Mouse (Mus musculus): ENCODE data around the gene Pxdn. TPM values are rescaled to one million over a fixed set of nuclear protein-coding genes. Genes with fewer than 3 reads are reported as not detected.

Pxdn gene
- 10 to 100 TPM in 1 of 26 experiments, under 1 TPM in 4, not detected in 21; 0.09 to 11.7 (median 0.31) TPM for total RNA-seq (2018; cell fraction: chromatin; rRNA removed)
- under 1 TPM in 6 of 26 experiments, not detected in 20; under 0.01 to 0.05 (median 0.05) TPM for total RNA-seq (2018; cell fraction: cytosol; rRNA removed)
- total RNA-seq (2018; cell fraction: nucleus; rRNA removed), result 1 to 10 TPM in 2 of 26 experiments, under 1 TPM in 1, not detected in 23; 0.20 to 3.8 (median 2.1) TPM
- 0.06 TPM in 1 of 3 replicates, not detected in the others for polyA plus RNA-seq (2018)

DNA sequence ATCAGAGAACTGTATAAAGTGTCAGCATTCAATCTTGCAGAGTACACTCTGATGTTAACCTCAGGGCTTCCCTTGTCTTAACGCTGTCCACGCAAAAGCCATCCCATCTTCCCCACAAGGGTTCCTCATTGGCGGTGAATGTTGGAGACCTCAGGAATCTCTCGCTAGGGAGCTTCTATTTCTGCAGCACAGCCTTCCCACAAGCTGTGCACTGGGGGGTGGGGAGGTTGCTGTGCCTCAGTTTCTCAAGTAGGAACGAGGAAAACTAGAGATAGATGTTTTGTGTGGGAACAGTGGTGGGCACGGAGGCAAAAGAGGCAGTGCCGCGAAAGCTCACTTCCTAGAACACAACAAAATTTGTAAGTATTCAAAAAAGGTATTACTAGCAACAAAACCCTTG lies at the start of gene Pxdn:
TSS of gene Pxdn (plus strand) at position 301 of the 400 bp plus-strand sequence.
- H3K36me3 ChIP-seq (ENCODE audit: inconsistent target), result no peaks in the 10 kb centered on the region

DNA sequence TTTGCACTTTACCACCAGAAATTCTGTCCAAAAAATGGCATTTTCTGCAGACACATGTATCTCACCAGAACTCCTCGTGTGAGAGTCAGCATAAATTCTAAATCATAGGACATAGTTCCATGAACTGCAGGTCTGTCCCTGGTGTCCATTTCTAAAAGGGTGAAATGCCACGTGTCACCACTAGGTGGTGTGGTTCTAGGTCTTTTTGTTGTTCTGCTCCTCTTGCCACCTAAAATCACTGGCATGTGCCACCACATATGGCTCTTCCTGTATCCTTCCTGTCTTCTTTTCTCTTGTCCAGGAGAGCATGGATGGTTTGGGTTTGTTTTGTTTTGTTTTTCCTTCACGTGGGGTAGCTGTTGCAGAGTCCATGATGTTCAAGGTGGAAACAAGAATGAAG lies 42.7 kb upstream of the Pxdn start:
- no peaks in the 10 kb centered on the region for H3K79me2 ChIP-seq (ENCODE audit: inconsistent target)
- H3K36me3 ChIP-seq (ENCODE audit: inconsistent target), result no peaks in the 10 kb centered on the region
- H3K27ac ChIP-seq, result no peak overlapping the region
- H3K4me3 ChIP-seq (ENCODE audit: inconsistent target), result no peak overlapping the region
- 23% methylated on average over 3 of the region's 3 CpGs for WGBS (ENCODE audit: missing documents)

More for the DNA sequence above, at the start of gene Pxdn:
- no peak within 1 kb of the TSS for H3K4me3 ChIP-seq (ENCODE audit: inconsistent target)
- no peak within 1 kb of the TSS for H3K27ac ChIP-seq
- 43% methylated on average over 8 of the region's 8 CpGs for WGBS (ENCODE audit: missing documents)
- no peaks in the 10 kb centered on the region for H3K79me2 ChIP-seq (ENCODE audit: inconsistent target)

DNA sequence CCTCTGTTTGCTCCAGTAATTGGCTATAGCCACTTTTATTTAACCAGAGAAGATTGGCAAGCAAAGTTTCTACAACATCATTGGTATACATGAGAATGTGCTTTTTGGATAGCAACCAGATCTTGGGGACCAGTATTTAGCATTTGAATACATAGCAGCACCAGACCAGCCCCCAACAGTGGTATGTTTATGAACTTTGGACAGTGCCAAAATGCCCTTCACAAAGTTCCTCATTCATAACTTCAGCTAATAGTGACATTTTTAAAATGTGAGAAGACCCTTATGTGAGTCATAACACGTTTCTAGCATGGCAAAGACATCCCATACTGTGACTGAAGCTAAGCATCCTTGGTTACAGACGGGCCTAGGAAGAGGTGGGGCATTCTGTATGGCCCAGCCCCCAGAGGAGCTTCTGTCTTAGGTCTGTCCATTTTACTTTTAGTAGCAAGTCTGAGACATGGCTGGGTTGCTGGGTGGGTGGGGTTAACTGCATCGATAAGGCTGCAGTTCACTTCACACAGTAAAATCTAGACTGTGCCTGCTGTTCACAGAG lies 39.8 kb upstream of the Pxdn start:
- Histone ChIP-seq H3K27ac (no peak overlapping the region), H3K79me2 (ENCODE audit: inconsistent target) (no peaks in the 10 kb centered on the region), H3K4me3 (ENCODE audit: inconsistent target) (no peak overlapping the region), H3K36me3 (ENCODE audit: inconsistent target) (no peaks in the 10 kb centered on the region)
- 81% methylated on average over 3 of the region's 3 CpGs for WGBS (ENCODE audit: missing documents)

DNA sequence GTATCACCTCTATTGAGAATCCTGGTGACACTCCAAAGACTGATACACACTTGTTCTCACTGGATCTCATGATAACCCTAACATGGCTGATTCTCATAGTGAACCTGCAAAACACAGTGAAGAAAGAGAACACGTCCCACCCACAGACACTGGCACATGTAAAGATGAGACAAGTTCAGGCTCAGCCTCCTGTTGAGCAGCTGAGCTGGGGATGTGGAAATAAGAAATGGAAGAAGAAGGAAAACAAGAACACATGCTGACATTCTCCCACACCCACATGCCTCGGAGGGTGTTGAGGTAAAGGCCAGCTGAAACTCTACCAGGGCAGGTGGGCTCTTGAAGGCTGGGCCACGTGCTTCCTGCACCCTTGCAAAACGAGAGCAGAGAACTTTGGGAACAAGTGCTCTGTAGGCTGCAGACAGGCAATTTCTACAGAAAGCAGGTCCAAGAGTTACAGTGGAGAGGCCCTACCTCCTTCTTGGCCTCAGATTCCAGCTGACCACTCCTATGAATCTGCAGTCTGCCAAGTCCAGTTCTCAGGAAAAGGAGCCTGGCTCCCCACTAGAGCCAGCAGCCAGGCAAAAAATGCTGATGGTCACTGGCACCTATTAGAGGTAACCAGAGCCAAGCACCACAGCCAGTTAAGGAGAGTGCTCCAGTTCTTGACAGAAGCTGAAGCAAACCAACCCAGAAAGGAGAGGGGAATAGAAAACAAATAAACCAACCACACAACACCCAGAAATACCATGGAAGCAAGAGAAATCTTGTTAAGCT lies 33.1 kb upstream of the Pxdn start:
- Histone ChIP-seq H3K36me3 (ENCODE audit: inconsistent target) (no peaks in the 10 kb centered on the region), H3K79me2 (ENCODE audit: inconsistent target) (no peaks in the 10 kb centered on the region), H3K27ac (no peak overlapping the region), H3K4me3 (ENCODE audit: inconsistent target) (no peak overlapping the region)
- WGBS (ENCODE audit: missing documents), result 62% methylated on average over 4 of the region's 4 CpGs

DNA sequence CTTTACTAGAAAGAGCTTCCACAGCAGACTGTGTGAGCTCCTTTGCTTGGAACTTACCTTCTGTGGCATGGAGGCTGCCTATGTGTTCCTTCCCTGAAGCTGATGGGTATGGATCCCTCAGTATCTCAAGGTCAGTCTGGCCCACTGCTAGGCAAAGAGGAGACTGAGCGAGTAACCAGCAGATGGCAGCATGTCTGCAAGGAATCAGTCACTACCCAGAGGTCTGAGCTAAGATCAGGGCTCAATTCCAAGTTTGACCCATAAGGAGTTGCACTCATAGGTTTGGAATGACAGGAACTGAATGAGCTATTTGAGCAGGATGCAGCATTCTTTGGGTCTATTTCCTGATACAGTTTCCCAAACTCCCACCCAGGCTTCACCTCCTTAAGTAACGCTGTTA lies 30.4 kb upstream of the Pxdn start:
- Histone ChIP-seq H3K36me3 (ENCODE audit: inconsistent target) (no peaks in the 10 kb centered on the region), H3K79me2 (ENCODE audit: inconsistent target) (no peaks in the 10 kb centered on the region), H3K27ac (no peak overlapping the region), H3K4me3 (ENCODE audit: inconsistent target) (no peak overlapping the region)
- 58% methylated on average over 2 of the region's 2 CpGs for WGBS (ENCODE audit: missing documents)

DNA sequence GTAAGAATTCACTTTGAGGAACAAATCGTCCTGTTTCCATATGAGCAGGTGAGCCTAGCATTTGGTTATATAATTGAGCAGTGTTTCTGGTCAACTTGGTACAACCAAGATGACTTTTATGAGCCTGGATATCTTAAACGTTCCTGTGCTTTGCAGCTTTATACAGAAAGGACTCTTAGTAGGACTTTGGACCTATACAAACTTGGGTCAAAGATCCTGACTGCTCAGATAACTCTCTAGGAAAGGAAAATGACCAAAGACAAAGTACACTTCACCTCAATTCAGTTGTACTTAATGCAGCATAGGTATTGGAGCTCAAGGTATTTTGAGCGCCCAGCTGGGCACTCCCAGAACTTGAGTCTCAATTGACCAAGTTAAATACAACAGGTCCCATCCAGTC lies 21.3 kb upstream of the Pxdn start:
- no peaks in the 10 kb centered on the region for H3K79me2 ChIP-seq (ENCODE audit: inconsistent target)
- H3K36me3 ChIP-seq (ENCODE audit: inconsistent target), result no peaks in the 10 kb centered on the region
- H3K4me3 ChIP-seq (ENCODE audit: inconsistent target), result no peak overlapping the region
- no peak overlapping the region for H3K27ac ChIP-seq
- 87% methylated on average over 3 of the region's 3 CpGs for WGBS (ENCODE audit: missing documents)

DNA sequence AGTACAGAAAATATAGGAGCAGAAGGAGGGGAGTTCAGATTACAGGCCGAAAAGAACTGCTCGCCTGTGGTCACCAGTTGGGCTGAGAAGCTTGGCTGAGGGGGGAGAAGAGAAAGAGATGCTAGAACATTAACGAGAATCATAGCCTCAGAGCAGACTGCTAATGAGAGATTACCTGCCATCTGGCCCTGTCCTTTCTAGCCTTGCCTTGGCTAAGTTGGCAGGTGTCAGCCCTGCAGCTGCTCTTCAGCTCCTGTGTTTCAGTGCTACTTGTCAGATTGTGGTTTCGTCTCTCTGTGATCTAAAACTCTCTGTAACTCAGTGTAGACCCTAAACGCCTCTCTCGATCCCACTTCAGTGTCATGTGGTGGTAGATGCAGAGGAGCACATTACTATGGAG lies 20.6 kb upstream of the Pxdn start:
- H3K36me3 ChIP-seq (ENCODE audit: inconsistent target), result no peaks in the 10 kb centered on the region
- 90% methylated on average over 6 of the region's 6 CpGs for WGBS (ENCODE audit: missing documents)
- H3K4me3 ChIP-seq (ENCODE audit: inconsistent target), result no peak overlapping the region
- H3K79me2 ChIP-seq (ENCODE audit: inconsistent target), result no peaks in the 10 kb centered on the region
- H3K27ac ChIP-seq, result no peak overlapping the region

DNA sequence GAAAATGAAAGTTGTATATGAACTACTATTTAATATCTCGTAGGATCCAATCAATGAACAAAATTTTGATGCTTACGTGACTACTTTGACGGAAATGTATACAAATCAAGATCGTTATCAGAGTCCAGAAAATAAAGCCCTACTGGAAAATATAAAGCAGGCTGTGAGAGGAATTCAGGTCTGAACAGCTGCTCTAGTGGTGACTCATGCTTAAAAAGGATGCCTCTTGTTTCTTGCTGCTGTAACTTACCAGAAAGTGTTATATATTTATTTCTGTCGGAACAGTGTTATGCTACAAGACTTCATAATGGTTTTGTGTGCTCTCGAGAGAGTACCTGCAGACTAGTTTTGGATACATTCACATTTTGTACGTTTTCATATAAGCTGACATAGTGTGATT lies 17.1 kb upstream of the Pxdn start:
- Histone ChIP-seq H3K36me3 (ENCODE audit: inconsistent target) (no peaks in the 10 kb centered on the region), H3K4me3 (ENCODE audit: inconsistent target) (no peak overlapping the region), H3K27ac (no peak overlapping the region), H3K79me2 (ENCODE audit: inconsistent target) (no peaks in the 10 kb centered on the region)
- 78% methylated on average over 7 of the region's 7 CpGs for WGBS (ENCODE audit: missing documents)

DNA sequence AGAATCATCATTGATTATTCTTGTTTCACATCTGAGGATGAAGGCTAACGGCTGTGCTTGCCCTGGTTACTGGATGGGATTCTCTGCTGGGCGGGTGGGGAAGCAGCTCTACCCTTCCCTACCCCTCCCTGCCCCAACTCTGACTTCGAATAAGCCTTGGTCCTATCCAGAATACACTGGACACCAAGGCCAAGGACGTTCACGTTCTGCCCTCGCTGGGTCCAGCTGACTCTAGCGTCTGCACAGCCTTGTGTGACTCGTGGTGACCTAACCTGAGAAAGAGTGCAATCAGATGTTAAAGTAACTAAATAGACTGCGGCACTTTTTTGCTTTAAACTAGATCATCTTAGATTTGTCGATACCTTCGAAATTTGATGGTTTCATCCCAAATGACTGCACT lies 15.9 kb upstream of the Pxdn start:
- WGBS (ENCODE audit: missing documents), result 80% methylated on average over 11 of the region's 11 CpGs
- Histone ChIP-seq H3K36me3 (ENCODE audit: inconsistent target) (no peaks in the 10 kb centered on the region), H3K4me3 (ENCODE audit: inconsistent target) (no peak overlapping the region), H3K27ac (no peak overlapping the region), H3K79me2 (ENCODE audit: inconsistent target) (no peaks in the 10 kb centered on the region)

DNA sequence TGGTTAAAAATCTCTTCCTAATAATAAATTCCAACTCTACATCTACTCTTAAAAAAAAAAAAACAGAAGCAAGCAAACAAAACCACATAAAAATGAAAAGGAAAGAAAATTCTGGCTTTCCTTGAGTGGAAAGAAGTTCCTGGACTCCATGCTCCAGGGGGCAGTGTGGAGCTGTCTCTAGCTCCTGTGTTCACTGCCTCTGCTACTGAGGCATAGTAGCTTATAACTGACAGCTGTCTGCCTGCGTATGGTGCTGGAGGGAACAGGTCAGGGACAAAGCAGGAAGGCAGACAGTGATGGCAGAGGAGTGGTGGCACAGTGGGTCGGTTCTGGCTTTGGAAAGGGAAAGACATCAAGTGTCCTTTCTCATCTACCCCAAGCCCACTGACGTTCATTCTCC lies 10.5 kb upstream of the Pxdn start:
- 38% methylated on average over 3 of the region's 3 CpGs for WGBS (ENCODE audit: missing documents)
- no peaks in the 10 kb centered on the region for H3K79me2 ChIP-seq (ENCODE audit: inconsistent target)

DNA sequence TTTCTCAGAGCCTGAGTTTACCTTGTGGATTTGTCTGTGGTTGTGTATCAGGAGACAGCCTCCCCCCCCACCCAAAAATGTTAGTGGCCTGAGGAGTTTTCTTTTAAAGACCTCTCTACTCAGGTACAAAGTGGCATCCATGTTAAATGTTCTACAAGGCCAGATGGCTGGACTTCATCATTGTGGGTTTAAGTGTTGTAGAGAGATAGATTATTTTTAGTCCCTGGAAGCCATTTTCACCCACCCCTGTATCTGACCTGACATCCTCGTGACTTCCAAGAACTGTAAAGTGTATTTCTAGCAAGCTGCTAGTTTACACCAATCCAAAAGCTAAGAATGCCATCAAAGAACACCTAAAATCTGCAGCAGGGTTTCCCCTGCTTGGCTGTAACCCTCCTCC lies 6.8 kb upstream of the Pxdn start:
- no peak overlapping the region for H3K27ac ChIP-seq
- 75% methylated on average over 1 of the region's 1 CpGs for WGBS (ENCODE audit: missing documents)
- no peak overlapping the region for H3K4me3 ChIP-seq (ENCODE audit: inconsistent target)
- H3K79me2 ChIP-seq (ENCODE audit: inconsistent target), result no peaks in the 10 kb centered on the region
- H3K36me3 ChIP-seq (ENCODE audit: inconsistent target), result no peaks in the 10 kb centered on the region

More for the DNA sequence above, 10.5 kb upstream of the Pxdn start:
- Histone ChIP-seq H3K4me3 (ENCODE audit: inconsistent target) (no peak overlapping the region), H3K27ac (no peak overlapping the region), H3K36me3 (ENCODE audit: inconsistent target) (no peaks in the 10 kb centered on the region)

DNA sequence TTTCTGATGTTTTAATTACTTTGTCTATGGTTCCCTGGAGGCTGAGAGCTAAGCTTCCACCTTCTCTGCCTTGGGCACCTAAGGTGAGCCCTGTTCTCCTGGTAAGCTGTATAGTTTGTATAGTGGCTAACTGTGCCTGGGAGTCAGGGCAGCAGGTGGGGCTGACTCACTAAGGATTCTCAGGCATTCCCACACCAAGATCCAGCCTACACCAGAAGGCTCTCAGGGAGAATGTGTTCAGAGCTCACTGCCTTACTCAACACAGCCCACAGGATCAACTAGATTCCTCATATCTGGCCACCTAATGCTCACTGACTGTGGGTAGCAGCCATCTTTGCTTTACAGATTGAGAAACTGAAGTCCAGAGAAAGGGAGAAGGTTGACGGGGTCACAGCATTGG lies 4.5 kb upstream of the Pxdn start:
- H3K27ac ChIP-seq, result no peak overlapping the region
- H3K79me2 ChIP-seq (ENCODE audit: inconsistent target), result no peaks in the 10 kb centered on the region
- no peak overlapping the region for H3K4me3 ChIP-seq (ENCODE audit: inconsistent target)
- 83% methylated on average over 1 of the region's 1 CpGs for WGBS (ENCODE audit: missing documents)
- no peaks in the 10 kb centered on the region for H3K36me3 ChIP-seq (ENCODE audit: inconsistent target)

DNA sequence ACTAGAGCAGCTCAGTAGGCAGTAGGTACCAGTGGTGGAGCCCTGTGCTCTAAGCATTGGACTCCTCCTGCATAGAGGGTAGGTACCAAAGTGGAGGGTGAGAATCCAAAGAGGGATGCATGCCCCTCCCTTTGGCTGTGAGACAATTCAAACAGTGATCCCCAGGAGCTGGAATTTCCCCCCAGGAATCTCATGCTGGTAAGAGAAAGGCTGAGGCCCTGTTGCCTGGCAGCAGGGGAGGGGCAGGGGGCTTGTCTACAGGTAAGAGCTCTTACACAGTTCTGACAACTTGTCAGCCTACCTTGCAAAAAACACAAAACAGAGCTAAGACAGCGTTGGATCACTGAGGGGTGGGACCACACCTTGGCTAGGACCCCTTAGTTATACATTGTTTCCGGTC lies 3.9 kb upstream of the Pxdn start:
- Histone ChIP-seq H3K27ac (no peak overlapping the region), H3K79me2 (ENCODE audit: inconsistent target) (no peaks in the 10 kb centered on the region), H3K4me3 (ENCODE audit: inconsistent target) (no peak overlapping the region), H3K36me3 (ENCODE audit: inconsistent target) (no peaks in the 10 kb centered on the region)
- WGBS (ENCODE audit: missing documents), result 86% methylated on average over 2 of the region's 2 CpGs

DNA sequence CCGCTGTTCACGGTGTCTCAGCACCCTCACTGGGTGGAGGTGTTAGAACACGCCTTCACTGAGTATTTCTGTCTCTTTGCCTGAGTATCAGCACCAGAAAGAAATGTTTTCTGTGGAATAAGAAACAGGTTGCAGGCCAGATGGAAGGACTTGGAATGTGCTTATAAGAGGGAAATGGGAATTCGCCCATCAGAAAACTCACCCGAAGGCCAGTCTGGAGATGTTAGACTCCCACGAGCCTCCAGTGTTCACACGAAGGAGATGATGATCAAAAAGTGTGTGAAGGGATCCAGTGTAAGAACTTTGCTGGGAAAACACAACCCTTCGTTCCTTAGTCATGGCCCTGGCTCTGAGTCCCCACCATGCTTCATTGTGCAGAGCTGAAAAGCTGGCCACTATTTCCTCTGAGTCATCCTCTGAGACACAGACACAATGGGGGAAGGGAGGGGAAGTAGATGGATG lies 3.3 kb upstream of the Pxdn start:
- H3K36me3 ChIP-seq (ENCODE audit: inconsistent target), result no peaks in the 10 kb centered on the region
- WGBS (ENCODE audit: missing documents), result 71% methylated on average over 8 of the region's 8 CpGs
- H3K79me2 ChIP-seq (ENCODE audit: inconsistent target), result no peaks in the 10 kb centered on the region
- no peak overlapping the region for H3K4me3 ChIP-seq (ENCODE audit: inconsistent target)
- H3K27ac ChIP-seq, result no peak overlapping the region

DNA sequence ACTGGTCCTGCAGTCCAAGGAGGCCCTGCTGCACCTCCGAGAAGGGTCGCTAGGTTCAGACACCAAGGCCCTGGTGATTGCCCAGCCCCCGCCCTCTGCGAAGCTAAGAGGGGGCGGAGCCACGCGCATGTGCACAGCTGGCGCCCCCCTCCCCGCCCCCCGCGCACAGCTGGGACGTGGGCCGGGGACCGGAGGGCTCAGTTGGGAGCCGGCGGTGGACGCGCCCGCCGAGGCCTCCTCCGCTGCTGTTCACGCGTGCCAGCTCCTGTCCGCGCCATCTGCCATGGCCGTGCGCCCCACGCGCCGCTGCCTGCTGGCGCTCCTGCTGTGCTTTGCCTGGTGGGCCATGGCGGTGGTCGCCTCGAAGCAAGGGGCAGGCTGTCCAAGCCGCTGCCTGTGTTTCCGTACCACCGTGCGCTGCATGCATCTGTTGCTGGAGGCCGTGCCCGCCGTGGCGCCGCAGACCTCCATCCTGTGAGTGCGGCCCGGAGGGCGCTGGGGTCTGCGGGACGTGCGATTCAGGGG lies 505 bp downstream of the Pxdn start:
- H3K79me2 ChIP-seq (ENCODE audit: inconsistent target), result no peaks in the 10 kb centered on the region
- no peak overlapping the region for H3K27ac ChIP-seq
- WGBS (ENCODE audit: missing documents), result 3% methylated on average over 44 of the region's 49 CpGs
- H3K36me3 ChIP-seq (ENCODE audit: inconsistent target), result no peaks in the 10 kb centered on the region
- H3K4me3 ChIP-seq (ENCODE audit: inconsistent target), result no peak overlapping the region
